Mouse (Mus musculus) adrenal gland, adult 8-10 months (tissue): ENCODE data around the gene Cyb5b. TPM values are rescaled to one million over a fixed set of nuclear protein-coding genes. Genes with fewer than 3 reads are reported as not detected.

Experiments
- DNase-seq: peaks from one replicate; pipeline ENCODE4 v3.0.0; 2022
- total RNA-seq, 4 experiments: library from RNA; stranded (reverse); gene quantifications; 2 replicates each; pipeline ENCODE4 v1.2.4; 2022

Gene Cyb5b
- total RNA-seq, 4 experiments from 2014 or later: 398 to 743 (median 524) TPM

DNA sequence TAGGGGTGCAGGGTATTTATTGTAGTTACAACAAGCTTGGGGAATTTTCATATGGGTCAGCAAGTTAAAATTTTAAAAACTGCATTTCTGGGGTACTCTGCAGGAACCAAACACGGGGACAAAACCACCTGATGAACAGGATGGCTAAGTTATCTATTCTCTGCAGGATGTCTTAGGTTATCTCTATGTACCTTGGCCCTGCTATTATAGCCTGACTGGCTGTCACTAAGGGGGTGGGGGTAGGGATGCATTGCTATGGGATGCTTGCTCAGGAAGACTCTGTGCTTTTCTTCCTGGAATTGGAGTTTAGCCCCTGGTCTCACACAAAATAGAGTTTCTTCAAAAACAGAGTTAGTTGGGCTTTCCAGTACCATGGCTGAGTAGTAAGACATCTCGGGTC lies 83.3 kb downstream of the Cyb5b start:
- DNase-seq: no peak

Other genes with a start within 250 kb of the Cyb5b start
- gene Sntb2, start 214.9 kb upstream of the Cyb5b start, total RNA-seq: 10 to 100 TPM; 36.2 to 42.9 (median 38.8) TPM
- 100 to 1,000 TPM in 3 of 4 experiments, 10 to 100 TPM in 1; 98.3 to 108 (median 103) TPM for gene Vps4a, start 119.4 kb upstream of the Cyb5b start, total RNA-seq
- gene Pdf, start 102.0 kb upstream of the Cyb5b start, total RNA-seq: 10 to 100 TPM; 64.2 to 73.1 (median 71.8) TPM
- gene Cog8, start 94.0 kb upstream of the Cyb5b start, total RNA-seq: 10 to 100 TPM; 41.1 to 46.6 (median 44.1) TPM
- gene Nip7, start 93.8 kb upstream of the Cyb5b start, total RNA-seq: 10 to 100 TPM; 46.5 to 53.0 (median 48.8) TPM
- gene Tmed6, start 85.0 kb upstream of the Cyb5b start, total RNA-seq: not detected
- gene Terf2, start 54.1 kb upstream of the Cyb5b start, total RNA-seq: 10 to 100 TPM; 20.6 to 38.9 (median 30.3) TPM
- 100 to 1,000 TPM; 130 to 228 (median 173) TPM for gene Nfat5, start 142.8 kb downstream of the Cyb5b start, total RNA-seq